ENCODE assay signal across 7 mouse cellular contexts in the genomic region with DNA sequence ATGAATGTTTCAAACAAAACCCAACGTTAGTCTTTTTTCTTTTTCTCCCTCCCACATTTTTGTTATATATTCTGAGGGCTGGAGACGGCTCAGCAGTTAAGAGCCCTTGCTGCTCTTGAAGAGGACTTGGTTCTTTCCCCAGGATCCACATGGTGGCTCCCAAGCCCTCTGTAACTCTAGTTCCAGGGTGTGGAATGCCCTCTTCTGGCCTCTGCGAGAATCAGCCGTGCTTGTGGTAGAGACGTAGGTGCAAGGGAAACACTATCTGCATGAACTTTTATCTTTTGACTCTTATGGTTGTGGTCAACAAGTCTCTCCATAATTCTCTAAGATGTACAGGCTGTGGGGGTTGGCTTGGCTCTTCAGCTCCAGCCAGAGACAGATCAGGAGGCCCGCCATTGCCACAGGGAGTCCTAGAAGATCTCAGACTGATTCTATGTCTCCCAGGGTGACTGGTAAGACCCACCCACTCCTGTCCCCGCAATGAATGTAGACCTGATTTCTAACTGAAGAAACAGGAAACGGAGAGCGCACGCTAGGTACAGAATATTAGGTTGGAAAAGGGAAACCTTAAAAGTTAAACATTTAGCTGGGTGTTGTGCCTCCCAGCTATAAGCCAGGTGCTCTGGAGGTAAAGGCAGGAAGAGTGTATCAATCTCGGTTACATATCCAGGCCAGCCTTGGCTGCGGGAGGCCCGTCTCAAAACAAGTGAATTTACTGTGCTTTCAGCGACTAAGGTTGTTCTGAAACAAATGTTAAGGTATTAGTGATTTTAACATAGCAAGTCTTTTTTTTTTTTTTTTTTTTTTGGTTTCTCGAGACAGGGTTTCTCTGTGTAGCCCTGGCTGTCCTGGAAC. TPM values are rescaled to one million over a fixed set of nuclear protein-coding genes. Genes with fewer than 3 reads are reported as not detected.
DNase-seq lines count a peak whose midpoint lies in the region; ATAC-seq and TF ChIP-seq lines count a peak whose summit lies in the region.

No protein-coding gene starts in this region.

- 61% methylated on average over 15 of the region's 15 CpGs for WGBS in embryonic facial prominence, embryonic 10.5 days
- WGBS in kidney, adult 2 months, result 29% methylated on average over 15 of the region's 15 CpGs
- 45% methylated on average over 14 of the region's 15 CpGs for WGBS in lung, embryonic 16.5 days

- peak; percentile 67; the same call in 1 of the 2 replicates for ATAC-seq in lung, embryonic 16.5 days (ENCODE audit: low read depth)

- H3K27me3 ChIP-seq in embryonic facial prominence, embryonic 10.5 days (replicated peaks; ENCODE audit: low read depth, poor library complexity, severe bottlenecking), result no peaks in the 10 kb centered on the region
- no peaks in the 10 kb centered on the region for H3K27me3 ChIP-seq in kidney, adult 2 months (replicated peaks; ENCODE audit: control insufficient read depth, insufficient read depth, low read length)
- H3K27me3 ChIP-seq in lung, embryonic 16.5 days (ENCODE audit: control insufficient read depth, insufficient read depth, low read depth, low read length), result no peaks in the 10 kb centered on the region

- no peaks in the 10 kb centered on the region for H3K9me3 ChIP-seq in embryonic facial prominence, embryonic 10.5 days
- no peaks in the 10 kb centered on the region for H3K9me3 ChIP-seq in lung, embryonic 16.5 days (ENCODE audit: control insufficient read depth, low read length)

- no peak overlapping the region for H3K4me3 ChIP-seq in embryonic facial prominence, embryonic 10.5 days
- no peak overlapping the region for H3K4me3 ChIP-seq in kidney, adult 2 months (ENCODE audit: insufficient read depth, low read depth, low read length)
- H3K4me3 ChIP-seq in lung, embryonic 16.5 days (ENCODE audit: low read length), result no peak overlapping the region

- DNase-seq in right cerebral cortex, adult 18-20 months, result peak; percentile 40
- no peak for DNase-seq in right cerebral cortex, postnatal 36 days (ENCODE audit: low spot score in 2 of 2)
- DNase-seq in ZHBTc4 (ENCODE audit: low read depth, low spot score), result peak; percentile 78
- peak; percentile 30 for DNase-seq in embryonic facial prominence, embryonic 10.5 days (ENCODE audit: low spot score)
- DNase-seq in kidney, adult 2 months, result peak; percentile 88
- peak; percentile 64 to 72 for DNase-seq in spleen, postnatal 36 days (ENCODE audit: low spot score in 2 of 2)

- H3K4me1 ChIP-seq in embryonic facial prominence, embryonic 10.5 days, result 0 out of 2 replicates have a peak, but pooled peaks cover 3% of the 10 kb centered on the region
- H3K4me1 ChIP-seq in kidney, adult 2 months (ENCODE audit: control insufficient read depth, insufficient read depth, low read length), result peaks cover 5% of the 10 kb centered on the region; the same call in 1 of the 2 replicates
- no peaks in the 10 kb centered on the region; the same call in 1 of the 2 replicates for H3K4me1 ChIP-seq in lung, embryonic 16.5 days (replicated peaks; ENCODE audit: control insufficient read depth, insufficient read depth, low read length)

- peaks cover 23% of the 10 kb centered on the region for H3K36me3 ChIP-seq in embryonic facial prominence, embryonic 10.5 days (replicated peaks)
- no peaks in the 10 kb centered on the region for H3K36me3 ChIP-seq in kidney, adult 2 months (ENCODE audit: control insufficient read depth, insufficient read depth, low read length)
- H3K36me3 ChIP-seq in lung, embryonic 16.5 days (ENCODE audit: control insufficient read depth, insufficient read depth, low read length), result peaks cover 2% of the 10 kb centered on the region; the same call in 1 of the 2 replicates

- TF ChIP-seq POLR2A in kidney, adult 2 months (IDR thresholded peaks at IDR 0.05; ENCODE audit: low read depth, low read length), result no peak

- peak; percentile 95 for TF ChIP-seq CTCF in kidney, adult 2 months (conservative IDR thresholded peaks at IDR 0.05; ENCODE audit: insufficient read depth, insufficient read length, low read depth, low read length)

- H3K27ac ChIP-seq in embryonic facial prominence, embryonic 10.5 days (replicated peaks), result no peak overlapping the region
- peak overlapping the region; percentile 44; the same call in 1 of the 2 replicates for H3K27ac ChIP-seq in kidney, adult 2 months (ENCODE audit: insufficient read depth, low read depth, low read length)
- peak overlapping the region; percentile 63 for H3K27ac ChIP-seq in lung, embryonic 16.5 days (ENCODE audit: low read length)

- H3K9ac ChIP-seq in lung, embryonic 16.5 days (ENCODE audit: low read length), result peak overlapping the region; percentile 1; the same call in 1 of the 2 replicates

- H3K4me2 ChIP-seq in lung, embryonic 16.5 days (ENCODE audit: low read depth, low read length), result no peak overlapping the region

RNA-seq across cellular contexts. Expression of a gene that starts 14.7 kb away (rescaled TPM):
- 20.2 and 24.7 TPM in 2 replicates for polyA plus RNA-seq in embryonic facial prominence, embryonic 10.5 days (2016; fragmentation: Nextera tagmentation; extraction: Ambion mirVana)
- 37.1 and 39.1 TPM in 2 replicates for polyA plus RNA-seq in kidney, adult 2 months (2012; rRNA removed)
- 18.3 and 18.6 TPM in 2 replicates for polyA plus RNA-seq in lung, embryonic 16.5 days (2015; fragmentation: Nextera tagmentation; extraction: Ambion mirVana)

RNA-seq across cellular contexts. Expression of a gene that starts 20.9 kb away (rescaled TPM):
- polyA plus RNA-seq in embryonic facial prominence, embryonic 10.5 days (2016; fragmentation: Nextera tagmentation; extraction: Ambion mirVana), result 58.9 and 64.4 TPM in 2 replicates
- 21.9 and 22.9 TPM in 2 replicates for polyA plus RNA-seq in kidney, adult 2 months (2012; rRNA removed)
- polyA plus RNA-seq in lung, embryonic 16.5 days (2015; fragmentation: Nextera tagmentation; extraction: Ambion mirVana), result 51.2 and 51.7 TPM in 2 replicates

Comparison
In these comparisons a context has a peak if more than half of its experiments do, and no peak if none do; other contexts are left out.
1. DNase-seq: peak in right cerebral cortex, adult 18-20 months (single experiment), ZHBTc4 (single experiment), embryonic facial prominence, embryonic 10.5 days (single experiment), kidney, adult 2 months (single experiment) and spleen, postnatal 36 days (2 of 2); none in right cerebral cortex, postnatal 36 days (0 of 2).